Mouse (Mus musculus) ovary, adult 18-20 months (tissue): ENCODE data around the gene Bcl7c.
A peak's percentile ranks its signal among the peaks of the same experiment; 100 is the strongest.
"Not testable (repeated sequence)": the region's sequence is repeated elsewhere in the genome, so short reads cannot be mapped to it uniquely, and the experiment has no call there.

ENCODE experiments used
- DNase-seq: peaks from one replicate; pipeline ENCODE4 v3.0.0; 2022; ENCODE audit warnings: low spot score, mixed read lengths

The Bcl7c gene

DNA sequence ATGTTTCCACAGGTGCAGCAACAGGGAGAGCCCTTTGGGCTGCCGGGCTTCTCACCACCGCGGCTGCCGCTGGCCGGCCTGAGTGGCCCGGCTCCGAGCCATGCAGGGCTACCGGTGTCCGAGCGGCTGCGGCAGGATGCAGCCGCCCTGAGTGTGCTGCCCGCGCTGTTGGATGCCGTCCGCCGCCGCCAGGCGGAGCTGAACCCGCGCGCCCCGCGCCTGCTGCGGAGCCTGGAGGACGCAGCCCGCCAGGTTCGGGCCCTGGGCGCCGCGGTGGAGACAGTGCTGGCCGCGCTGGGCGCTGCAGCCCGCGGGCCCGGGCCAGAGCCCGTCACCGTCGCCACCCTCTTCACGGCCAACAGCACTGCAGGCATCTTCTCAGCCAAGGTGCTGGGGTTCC lies 8.3 kb upstream of the Bcl7c start:
- peak; percentile 58 for DNase-seq

DNA sequence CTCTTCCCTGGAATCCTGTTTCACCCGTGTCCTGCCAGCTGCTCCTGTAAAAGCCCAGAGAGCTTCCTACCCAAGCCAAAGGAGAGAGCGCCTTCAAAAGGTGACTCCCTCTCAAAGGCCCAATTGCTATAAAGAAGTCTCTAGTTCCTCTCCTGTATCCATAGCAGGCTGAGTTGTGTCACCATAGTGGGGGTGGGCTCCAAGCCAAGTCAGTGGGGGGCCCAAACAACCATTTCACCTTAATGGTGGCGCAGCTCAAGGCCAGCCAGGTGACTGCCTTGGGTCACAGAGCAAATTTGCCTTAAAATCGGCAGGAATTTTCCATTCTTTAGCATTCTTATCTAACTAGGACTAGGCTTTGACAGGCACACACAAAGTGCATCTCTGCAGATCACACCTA lies 6.1 kb upstream of the Bcl7c start:
- DNase-seq: no peak

GRCm38 (mm10) chr7:127712461-127713385 lies 4.0 kb upstream of the Bcl7c start, which contains the start of gene Ctf1:
Ctf1 (plus strand) TSS chr7:127712736.
- peak; percentile 57 for DNase-seq

- no peak for DNase-seq
These were observed 2.7 kb upstream of the Bcl7c start for GRCm38 (mm10) chr7:127711456-127711855.

DNA sequence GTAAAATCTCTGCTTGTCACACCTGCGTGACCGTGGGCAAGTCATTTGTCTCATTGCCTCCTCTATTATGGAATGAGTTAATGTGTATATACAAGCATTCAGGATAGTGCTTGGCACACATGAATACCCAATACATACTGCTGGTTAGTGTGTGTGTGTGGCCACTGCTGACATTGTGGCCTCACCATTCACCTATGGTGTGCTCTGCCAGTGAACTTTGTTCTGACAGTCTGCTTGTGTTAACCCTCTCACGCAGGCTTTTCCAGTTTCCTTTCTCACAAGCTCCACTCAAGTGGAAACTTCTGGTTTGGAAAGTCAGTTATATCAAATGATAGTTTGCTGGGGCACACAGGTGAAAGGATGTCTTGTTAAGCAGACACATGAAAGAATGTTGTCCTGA lies 2.3 kb upstream of the Bcl7c start:
- DNase-seq: no peak

- DNase-seq: no peak
These were observed 687 bp upstream of the Bcl7c start for GRCm38 (mm10) chr7:127709261-127709979.

DNA sequence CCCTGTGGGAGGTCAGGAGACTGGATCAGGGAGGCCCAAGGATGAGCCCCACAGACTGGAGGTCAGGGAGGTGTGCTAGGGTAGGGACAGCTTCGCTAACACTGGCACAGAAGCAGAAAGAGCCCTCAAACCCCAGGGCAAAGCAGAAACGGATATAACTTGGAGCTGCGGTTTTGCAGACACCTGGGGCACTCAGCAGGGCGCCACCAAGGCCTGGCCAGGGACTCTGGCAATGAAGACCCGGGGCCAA lies 851 bp downstream of the Bcl7c start:
- DNase-seq: no peak

- DNase-seq: peak; percentile 17
These were observed 1.4 kb downstream of the Bcl7c start for GRCm38 (mm10) chr7:127707045-127707956.

DNA sequence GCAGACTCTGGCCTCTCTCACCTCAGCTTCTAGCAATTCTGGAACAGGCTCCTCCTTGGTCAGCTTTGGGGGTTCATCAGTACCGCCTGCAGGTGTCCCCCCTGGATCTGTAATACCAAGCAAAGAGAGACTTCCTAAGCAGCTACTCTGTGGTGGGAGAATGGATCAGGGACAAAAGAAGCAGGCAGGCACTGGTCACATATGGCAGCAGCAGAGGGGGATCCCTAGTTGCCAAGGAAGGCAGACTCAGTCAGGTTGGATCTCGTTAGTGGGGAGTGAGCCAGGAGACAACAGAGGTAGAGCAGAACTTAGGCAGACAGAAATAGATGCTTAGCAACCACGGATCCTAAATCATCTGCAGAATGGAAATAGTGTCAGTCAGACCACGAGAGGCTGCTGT lies 3.0 kb downstream of the Bcl7c start:
- DNase-seq: no peak

- DNase-seq: no peak
These were observed 4.1 kb downstream of the Bcl7c start for GRCm38 (mm10) chr7:127704598-127704997.

DNA sequence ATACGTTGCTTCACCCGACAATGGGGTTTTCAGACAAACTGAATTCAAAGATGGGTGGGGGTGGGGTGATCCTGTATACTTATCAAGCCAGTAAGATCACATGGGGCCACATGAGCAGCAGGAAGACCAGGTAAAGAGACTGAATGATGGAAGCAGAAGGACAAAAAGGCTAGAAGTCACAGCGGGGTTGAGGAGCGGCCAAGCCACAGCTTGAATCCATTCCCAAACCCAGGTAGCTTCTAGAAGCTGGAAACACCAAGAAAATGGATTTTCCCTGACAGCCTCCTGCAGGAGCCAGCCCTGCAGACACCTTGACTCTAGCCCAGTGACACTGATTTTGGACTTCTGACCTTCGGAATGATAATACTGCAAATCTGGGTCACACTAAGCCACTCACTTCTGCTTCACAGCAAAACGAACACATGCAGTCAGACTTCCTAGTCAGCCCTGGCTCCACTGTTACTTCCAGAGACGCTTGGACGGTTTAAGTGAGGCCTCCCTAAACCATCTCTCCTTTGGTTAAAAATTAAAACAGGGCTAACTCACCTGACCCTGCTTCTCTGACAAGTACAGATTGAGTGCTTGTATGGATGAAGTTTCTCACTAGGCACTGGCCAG lies 5.1 kb downstream of the Bcl7c start:
- DNase-seq: no peak

- DNase-seq: no peak
These were observed 7.9 kb downstream of the Bcl7c start for GRCm38 (mm10) chr7:127700712-127701331.

DNA sequence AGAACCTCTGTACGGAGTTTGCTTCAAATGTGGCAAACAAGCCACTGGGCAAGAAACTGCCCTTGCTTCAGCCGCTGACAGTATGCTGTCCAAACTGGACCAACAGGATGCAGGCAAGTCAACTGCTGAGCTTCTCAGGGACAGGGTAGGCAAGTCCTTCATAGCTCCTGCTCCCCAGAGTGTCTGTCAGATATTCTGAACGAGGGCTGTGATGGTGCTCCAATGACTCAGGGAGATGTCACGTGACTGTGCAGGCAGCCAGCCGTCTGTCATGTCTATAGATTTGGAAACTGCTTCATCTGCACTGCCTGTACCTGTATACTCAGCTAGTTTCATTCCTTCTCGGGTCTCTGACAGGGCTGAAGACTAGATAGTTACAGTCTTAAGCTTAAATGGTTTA lies 9.7 kb downstream of the Bcl7c start:
- DNase-seq: no peak

DNA sequence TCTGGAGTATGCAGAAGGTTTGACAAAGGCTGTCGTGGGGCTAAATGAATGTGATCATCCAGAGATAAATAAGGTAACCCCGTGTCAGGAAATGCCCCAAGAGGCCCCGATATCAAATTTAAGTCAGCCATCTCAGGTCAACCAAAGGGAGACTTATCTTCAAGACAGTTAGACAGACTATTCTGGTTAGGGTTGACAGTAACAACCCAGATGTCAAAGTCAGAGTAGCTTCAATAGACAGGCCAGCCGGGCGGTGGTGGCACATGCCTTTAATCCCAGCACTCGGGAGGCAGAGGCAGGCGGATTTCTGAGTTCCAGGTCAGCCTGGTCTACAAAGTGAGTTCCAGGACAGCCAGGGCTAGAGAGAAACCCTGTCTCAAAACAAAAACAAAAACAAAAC lies 15.0 kb downstream of the Bcl7c start:
- DNase-seq: not testable (repeated sequence)

- no peak for DNase-seq
These were observed 15.4 kb downstream of the Bcl7c start for GRCm38 (mm10) chr7:127693290-127693689.

- peak; percentile 70 for DNase-seq
These were observed 17.3 kb downstream of the Bcl7c start for GRCm38 (mm10) chr7:127691221-127691989.

GRCm38 (mm10) chr7:127689626-127690280 lies 19.0 kb downstream of the Bcl7c start:
- DNase-seq: no peak

GRCm38 (mm10) chr7:127688935-127689334 lies 19.8 kb downstream of the Bcl7c start:
- no peak for DNase-seq

DNA sequence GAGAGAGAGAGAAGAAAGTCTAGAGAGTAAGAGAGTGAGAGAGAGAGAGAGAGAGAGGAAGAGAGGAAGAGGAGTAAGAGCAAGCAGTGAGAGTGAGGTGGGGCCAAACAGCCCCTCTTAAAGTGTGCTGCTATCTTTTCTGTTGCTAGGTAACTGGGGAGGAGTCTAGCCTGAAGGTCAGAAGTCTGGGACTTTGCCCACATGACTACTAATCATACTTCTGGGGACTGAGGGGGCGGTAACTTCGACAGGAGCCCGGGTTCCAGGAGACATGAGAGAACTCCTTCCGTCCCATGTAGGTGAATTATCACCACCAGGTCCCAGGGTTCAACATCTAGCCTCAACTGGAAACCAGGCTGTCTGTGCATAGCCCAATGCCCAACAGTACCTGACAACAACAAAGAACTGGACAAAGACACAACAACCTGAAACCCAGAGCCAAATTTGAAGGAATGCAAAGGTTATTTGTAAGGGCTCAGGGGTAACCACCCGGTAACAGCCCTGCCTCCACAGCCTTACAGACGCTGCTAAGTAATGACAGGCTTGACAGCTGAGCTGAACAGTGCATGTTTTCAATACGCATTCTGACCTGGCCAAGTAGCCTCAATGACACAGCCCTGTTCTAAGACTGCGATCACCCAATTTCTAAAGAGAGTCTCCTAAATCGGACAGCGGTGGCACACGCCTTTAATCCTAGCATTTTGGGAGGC lies 21.8 kb downstream of the Bcl7c start:
- DNase-seq: no peak
